Mouse (Mus musculus): ENCODE measurements around the gene Antxr1. TPM values are rescaled to one million over a fixed set of nuclear protein-coding genes. Genes with fewer than 3 reads are reported as not detected.

Antxr1 gene
- polyA plus RNA-seq, 1 experiment from 2014 or later = 4.3 TPM

DNA sequence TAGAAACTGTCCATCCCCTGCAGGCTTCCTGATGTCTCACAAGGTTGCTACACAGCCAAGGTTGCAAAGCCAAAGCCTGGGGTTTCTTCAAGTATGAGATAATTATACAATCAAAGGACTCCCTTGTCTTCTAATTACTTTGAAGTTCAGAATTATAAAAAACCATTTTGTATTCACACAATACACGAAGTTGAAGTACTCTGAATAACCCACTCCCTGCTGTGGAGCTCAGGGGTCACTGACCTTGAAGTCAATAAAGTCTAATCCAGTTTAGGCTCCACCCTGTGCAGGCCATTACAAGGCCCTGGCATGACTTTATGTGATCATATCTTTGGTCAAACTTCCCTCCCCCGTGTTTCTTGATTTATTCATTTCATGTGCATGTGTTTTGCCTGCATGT lies 73.0 kb downstream of the Antxr1 start:
- no peaks in the 10 kb centered on the region for H3K9me3 ChIP-seq
- no peak for ATAC-seq (ENCODE audit: low FRiP score)
- no peaks in the 10 kb centered on the region for H3K36me3 ChIP-seq (replicated peaks)
- no peak overlapping the region for H3K9ac ChIP-seq
- no peaks in the 10 kb centered on the region for H3K27me3 ChIP-seq
- no peaks in the 10 kb centered on the region for H3K4me1 ChIP-seq
- no peak overlapping the region for H3K4me3 ChIP-seq (replicated peaks)
- no peak overlapping the region for H3K27ac ChIP-seq
- H3K4me2 ChIP-seq = no peak overlapping the region
- 40% methylated on average over 2 of the region's 2 CpGs for WGBS

DNA sequence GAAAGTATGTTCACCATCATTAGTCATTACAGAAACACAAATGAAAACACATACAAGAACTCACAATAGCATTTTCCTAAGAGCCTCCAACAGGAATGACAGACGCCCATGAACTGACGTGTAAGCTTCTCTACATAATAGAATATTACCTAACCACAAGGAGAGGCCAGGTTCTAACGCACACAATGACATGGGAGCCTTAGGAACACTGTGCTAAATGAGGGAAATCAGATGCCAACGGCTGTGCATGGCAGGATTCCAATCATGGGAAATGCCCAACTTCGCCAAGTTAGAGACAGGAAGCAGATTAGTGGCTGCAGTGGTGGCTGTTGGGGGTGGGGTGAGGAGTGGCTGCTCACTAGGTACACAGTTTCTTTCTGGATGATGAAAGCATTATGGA lies 76.6 kb downstream of the Antxr1 start:
- ATAC-seq (ENCODE audit: low FRiP score) = no peak
- H3K27ac ChIP-seq = no peak overlapping the region

DNA sequence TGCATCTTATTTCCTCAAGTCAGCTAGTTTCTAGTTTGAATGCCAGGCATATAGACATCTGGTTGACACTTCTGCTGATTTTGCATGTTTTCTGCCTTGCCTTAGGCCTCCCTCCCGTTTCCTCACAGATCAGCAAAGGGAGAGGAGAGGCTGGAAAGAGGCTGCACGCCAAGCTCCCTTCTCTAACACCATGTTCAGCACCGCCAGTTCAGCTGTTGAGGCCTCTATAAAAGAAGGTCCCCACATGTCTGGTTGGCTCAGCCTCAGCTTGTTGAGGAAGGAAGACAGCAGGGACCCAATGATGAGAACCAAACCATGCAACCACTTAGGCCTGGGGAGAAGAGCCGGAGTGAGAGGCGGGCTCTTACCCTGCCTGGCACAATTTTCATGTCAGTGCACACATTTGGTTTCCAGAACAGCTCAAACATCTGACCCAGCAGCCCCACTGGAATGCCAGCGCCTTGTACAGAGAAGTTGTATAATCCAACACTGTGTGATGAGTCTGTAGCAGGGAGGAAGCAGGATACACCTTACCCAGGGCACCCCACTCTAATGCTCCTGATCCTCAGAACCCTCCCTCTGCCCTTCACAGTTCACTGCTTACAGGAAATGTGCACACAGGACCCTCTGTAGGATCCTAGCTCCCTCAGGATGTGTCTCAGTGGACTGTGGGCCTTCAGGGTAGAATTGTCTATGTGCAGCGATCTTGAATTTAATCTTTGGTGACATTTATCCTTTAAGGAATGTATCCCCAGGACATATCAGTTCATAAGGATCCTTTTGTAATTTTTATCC lies 77.4 kb downstream of the Antxr1 start:
- no peaks in the 10 kb centered on the region for H3K36me3 ChIP-seq (replicated peaks)
- H3K4me1 ChIP-seq = no peaks in the 10 kb centered on the region
- WGBS = 82% methylated on average over 7 of the region's 7 CpGs
- H3K4me2 ChIP-seq = no peak overlapping the region
- ATAC-seq (ENCODE audit: low FRiP score) = no peak
- H3K9me3 ChIP-seq = no peaks in the 10 kb centered on the region
- H3K27me3 ChIP-seq = no peaks in the 10 kb centered on the region
- H3K9ac ChIP-seq = no peak overlapping the region
- H3K4me3 ChIP-seq (replicated peaks) = no peak overlapping the region
- H3K27ac ChIP-seq = no peak overlapping the region

More for the DNA sequence above, 76.6 kb downstream of the Antxr1 start:
- Histone ChIP-seq H3K4me1 (no peaks in the 10 kb centered on the region), H3K9me3 (no peaks in the 10 kb centered on the region), H3K4me2 (no peak overlapping the region), H3K36me3 (replicated peaks) (no peaks in the 10 kb centered on the region), H3K27me3 (no peaks in the 10 kb centered on the region), H3K4me3 (replicated peaks) (no peak overlapping the region), H3K9ac (no peak overlapping the region)
- 59% methylated on average over 5 of the region's 5 CpGs for WGBS

DNA sequence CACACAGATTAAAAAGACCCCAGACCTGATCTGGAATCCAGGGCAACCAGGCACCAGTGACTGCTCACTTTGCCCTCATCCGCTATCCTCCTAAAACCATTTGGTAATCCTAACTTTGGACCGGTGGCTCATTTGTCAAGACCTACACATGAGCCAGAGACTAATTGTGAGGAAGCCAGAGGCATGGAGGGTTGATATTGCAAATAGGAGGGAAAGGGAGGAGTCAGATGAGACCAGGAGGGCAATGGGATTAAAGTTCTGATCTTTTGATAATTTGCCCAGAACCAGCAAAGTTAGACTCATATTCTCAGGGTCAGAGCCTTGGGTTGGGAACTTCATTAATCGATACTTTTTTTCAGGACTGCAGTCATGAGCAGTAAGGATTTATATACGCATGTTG lies 78.2 kb downstream of the Antxr1 start:
- no peak overlapping the region for H3K4me2 ChIP-seq
- H3K36me3 ChIP-seq (replicated peaks) = no peaks in the 10 kb centered on the region
- no peak overlapping the region for H3K27ac ChIP-seq
- H3K27me3 ChIP-seq = no peaks in the 10 kb centered on the region
- H3K4me3 ChIP-seq (replicated peaks) = no peak overlapping the region
- no peak for ATAC-seq (ENCODE audit: low FRiP score)
- H3K4me1 ChIP-seq = no peaks in the 10 kb centered on the region
- H3K9me3 ChIP-seq = no peaks in the 10 kb centered on the region
- WGBS = 93% methylated on average over 4 of the region's 4 CpGs
- no peak overlapping the region for H3K9ac ChIP-seq

DNA sequence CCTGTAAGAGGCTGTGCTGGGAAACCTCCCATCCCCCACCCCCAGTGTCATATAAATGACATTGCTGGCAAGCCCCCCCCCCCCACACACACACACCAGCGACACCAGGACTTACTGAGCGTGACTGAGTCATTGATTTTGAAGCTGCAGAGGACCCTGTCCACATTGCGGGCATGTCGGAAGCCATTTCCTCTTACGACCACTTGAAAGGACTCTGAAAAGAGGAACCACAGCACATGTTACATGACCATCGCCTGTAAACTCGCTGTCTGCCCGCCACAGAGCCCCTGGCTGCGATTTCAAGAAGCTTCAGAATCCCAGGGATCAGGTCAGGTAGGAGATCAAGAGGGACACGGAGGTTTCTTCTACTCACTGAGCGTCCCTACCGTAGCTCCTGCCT lies 80.0 kb downstream of the Antxr1 start:
- no peaks in the 10 kb centered on the region for H3K36me3 ChIP-seq (replicated peaks)
- no peak overlapping the region for H3K4me2 ChIP-seq
- H3K9me3 ChIP-seq = no peaks in the 10 kb centered on the region
- 91% methylated on average over 12 of the region's 12 CpGs for WGBS
- no peak overlapping the region for H3K4me3 ChIP-seq (replicated peaks)
- H3K4me1 ChIP-seq = no peaks in the 10 kb centered on the region
- H3K9ac ChIP-seq = no peak overlapping the region
- H3K27me3 ChIP-seq = no peaks in the 10 kb centered on the region
- no peak overlapping the region for H3K27ac ChIP-seq
- no peak for ATAC-seq (ENCODE audit: low FRiP score)

DNA sequence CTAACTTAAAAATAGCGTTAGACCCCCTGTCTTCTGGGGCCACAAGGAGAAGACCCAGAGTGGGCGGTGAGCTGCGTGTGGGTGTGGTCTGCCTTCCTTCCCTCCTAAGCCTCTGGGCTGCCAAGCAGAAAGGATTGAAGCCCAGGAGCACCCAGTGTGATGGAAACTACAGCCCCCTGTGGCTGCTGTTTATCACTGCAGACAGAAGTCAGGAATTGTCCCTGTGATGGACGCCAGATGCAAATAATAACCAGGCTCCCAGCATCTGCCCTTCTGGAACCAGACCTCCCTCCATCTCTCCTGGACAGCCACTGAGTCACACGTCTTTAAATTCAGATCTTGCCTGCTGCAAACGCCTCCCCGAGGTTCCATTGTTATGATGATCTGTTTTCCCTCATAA lies 80.9 kb downstream of the Antxr1 start:
- 29% methylated on average over 7 of the region's 7 CpGs for WGBS
- Histone ChIP-seq H3K4me1 (no peaks in the 10 kb centered on the region), H3K27me3 (no peaks in the 10 kb centered on the region), H3K27ac (no peak overlapping the region), H3K9ac (no peak overlapping the region), H3K9me3 (no peaks in the 10 kb centered on the region), H3K36me3 (replicated peaks) (no peaks in the 10 kb centered on the region), H3K4me2 (no peak overlapping the region), H3K4me3 (replicated peaks) (no peak overlapping the region)
- no peak for ATAC-seq (ENCODE audit: low FRiP score)

DNA sequence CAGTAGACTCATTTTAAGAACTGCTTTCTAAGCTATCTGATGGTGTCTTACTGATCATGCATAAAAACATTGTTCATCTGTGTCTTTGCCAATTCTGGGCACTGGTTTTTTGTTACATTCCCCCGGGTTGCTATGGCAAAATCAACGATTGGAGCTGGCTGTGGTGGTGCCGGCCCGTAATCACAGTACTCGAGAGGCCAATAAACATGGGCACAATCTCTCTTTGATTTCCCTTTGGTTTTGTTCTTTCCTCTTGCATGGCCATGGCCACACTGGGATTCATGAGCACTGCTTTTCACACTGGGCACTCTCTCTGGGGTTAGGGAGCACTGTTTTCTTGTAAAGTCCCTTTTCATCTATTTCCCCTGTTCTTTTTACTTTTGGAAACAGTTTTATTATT lies 83.9 kb downstream of the Antxr1 start:
- 62% methylated on average over 5 of the region's 5 CpGs for WGBS
- no peak overlapping the region for H3K4me2 ChIP-seq
- no peaks in the 10 kb centered on the region for H3K36me3 ChIP-seq (replicated peaks)
- ATAC-seq (ENCODE audit: low FRiP score) = no peak
- H3K27me3 ChIP-seq = no peaks in the 10 kb centered on the region
- no peaks in the 10 kb centered on the region for H3K9me3 ChIP-seq
- H3K9ac ChIP-seq = no peak overlapping the region
- no peaks in the 10 kb centered on the region for H3K4me1 ChIP-seq
- H3K27ac ChIP-seq = no peak overlapping the region
- H3K4me3 ChIP-seq (replicated peaks) = no peak overlapping the region

DNA sequence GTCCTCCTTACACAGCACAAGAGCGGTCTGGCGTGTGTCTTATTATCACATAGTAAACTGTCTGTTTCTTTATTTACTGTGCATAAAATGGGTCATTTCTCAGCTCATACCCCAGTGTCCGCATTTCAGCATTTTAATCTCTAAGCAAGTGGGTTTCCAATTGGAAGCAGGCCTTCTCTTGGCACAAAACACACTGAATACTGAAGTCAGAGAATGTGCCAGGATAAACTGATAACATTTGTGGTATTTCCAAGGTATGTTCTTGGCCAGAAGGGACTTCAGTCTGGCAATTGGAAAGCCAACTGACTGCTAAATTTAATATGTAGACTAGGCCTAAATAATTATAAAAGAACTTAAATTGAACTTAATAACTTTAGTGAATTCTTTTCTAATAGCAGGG lies 84.9 kb downstream of the Antxr1 start:
- Histone ChIP-seq H3K36me3 (replicated peaks) (no peaks in the 10 kb centered on the region), H3K9ac (no peak overlapping the region), H3K4me3 (replicated peaks) (no peak overlapping the region), H3K9me3 (no peaks in the 10 kb centered on the region), H3K4me1 (no peaks in the 10 kb centered on the region), H3K4me2 (no peak overlapping the region), H3K27me3 (no peaks in the 10 kb centered on the region), H3K27ac (no peak overlapping the region)
- WGBS = 87% methylated on average over 3 of the region's 3 CpGs
- ATAC-seq (ENCODE audit: low FRiP score) = no peak

DNA sequence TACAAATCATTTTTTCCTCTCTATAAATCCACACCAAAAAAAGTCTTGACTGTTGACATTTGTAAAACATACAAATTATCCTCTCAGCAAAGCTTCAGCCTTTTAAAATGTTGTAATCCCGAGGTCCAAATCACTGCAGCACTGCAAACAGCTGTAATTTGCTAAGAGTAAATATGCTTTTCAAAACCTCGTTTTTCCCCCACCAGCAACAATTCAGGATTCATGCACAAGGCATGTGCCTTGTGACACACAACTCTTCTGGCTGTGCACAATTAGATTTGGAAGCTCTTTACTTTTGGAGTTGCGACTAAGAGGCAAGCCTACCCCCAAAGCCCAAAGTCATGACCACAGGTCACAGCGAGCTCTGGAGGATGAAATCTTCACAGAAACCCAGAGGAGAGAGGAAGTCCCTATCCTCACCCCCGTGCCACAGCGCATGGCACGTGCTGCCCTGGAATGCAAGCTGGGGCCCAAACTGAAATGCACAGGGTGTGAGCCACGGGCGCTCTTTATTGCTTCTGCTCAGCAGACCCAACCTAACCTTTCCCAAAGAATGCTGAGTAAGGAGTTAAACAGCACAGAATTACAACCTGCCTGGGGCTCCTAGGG lies 87.3 kb downstream of the Antxr1 start:
- Histone ChIP-seq H3K9ac (no peak overlapping the region), H3K27me3 (no peaks in the 10 kb centered on the region), H3K4me2 (no peak overlapping the region), H3K9me3 (no peaks in the 10 kb centered on the region), H3K27ac (no peak overlapping the region), H3K4me1 (peaks cover 3% of the 10 kb centered on the region), H3K36me3 (replicated peaks) (no peaks in the 10 kb centered on the region), H3K4me3 (replicated peaks) (no peak overlapping the region)
- 90% methylated on average over 9 of the region's 9 CpGs for WGBS
- no peak for ATAC-seq (ENCODE audit: low FRiP score)

DNA sequence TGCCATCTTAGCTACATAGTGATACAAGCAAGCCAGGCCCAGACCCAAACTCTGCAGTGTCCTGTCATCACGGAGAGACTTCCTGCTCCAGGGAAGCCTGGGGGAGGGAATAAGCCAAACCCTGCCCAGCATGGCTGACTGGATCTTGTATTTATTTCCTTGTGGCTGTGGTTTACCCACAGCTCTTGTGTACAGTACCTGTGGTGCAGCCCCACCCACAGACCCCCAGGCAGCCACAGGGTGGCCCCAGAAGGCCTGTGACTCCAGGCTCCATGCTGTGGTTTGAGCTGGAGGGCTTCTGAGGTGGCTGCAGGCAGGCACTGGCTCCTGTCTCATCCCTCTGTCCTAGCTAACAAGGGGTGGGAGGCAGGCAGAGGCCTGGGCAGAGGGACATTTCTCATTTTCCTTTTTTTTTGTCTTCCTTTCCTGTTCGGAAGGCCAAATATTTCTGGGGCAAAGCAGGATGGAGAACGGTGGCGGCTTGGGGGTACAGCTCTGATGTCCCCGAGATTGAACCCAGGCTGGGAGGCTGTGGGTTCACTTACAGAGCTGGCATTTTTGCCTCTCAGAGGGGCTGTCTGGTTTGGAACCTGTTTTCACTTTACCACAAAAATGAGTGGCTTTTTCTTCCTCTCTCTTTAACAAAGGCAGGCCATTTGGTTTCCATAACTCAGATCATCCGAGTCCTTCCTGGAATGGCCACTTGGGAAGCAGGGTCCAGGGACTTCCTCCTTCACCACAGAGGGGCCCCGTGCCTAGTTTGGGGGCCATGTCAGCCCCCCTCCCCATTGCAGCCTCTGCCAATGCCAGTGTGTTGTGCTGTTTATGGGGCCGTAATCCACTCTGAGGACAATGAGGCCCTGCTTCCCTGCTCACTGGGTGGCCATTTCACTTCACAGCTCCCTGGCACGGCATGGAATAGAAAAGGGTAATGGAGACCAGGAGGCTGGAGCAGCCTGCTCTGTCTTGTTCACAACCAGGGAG lies 91.2 kb downstream of the Antxr1 start:
- no peaks in the 10 kb centered on the region for H3K9me3 ChIP-seq
- WGBS = 47% methylated on average over 9 of the region's 9 CpGs
- H3K27ac ChIP-seq = no peak overlapping the region
- peaks cover 3% of the 10 kb centered on the region for H3K4me1 ChIP-seq
- H3K4me3 ChIP-seq (replicated peaks) = no peak overlapping the region
- H3K4me2 ChIP-seq = no peak overlapping the region
- no peak for ATAC-seq (ENCODE audit: low FRiP score)
- H3K36me3 ChIP-seq (replicated peaks) = peaks cover 10% of the 10 kb centered on the region
- H3K27me3 ChIP-seq = no peaks in the 10 kb centered on the region
- H3K9ac ChIP-seq = no peak overlapping the region

DNA sequence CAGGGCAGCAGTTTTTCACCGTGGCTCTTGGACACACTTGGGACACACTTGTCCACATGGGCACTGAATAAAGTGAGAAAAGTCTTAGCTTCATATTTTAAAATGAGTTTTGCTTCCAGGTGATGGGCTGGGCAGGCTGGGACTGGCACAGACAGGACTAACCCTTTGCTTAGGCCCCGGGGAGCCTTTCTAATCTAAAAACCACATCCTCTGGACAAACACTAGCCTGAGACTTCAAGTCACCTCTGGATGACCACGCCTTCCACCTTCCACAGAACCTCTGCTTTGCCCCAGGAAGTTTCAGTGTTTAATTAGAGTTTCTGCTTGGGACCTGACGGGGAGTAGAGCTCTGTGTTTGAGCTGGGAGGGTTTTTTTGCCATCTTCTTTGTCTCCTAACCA lies 98.4 kb downstream of the Antxr1 start:
- H3K36me3 ChIP-seq (replicated peaks) = peaks cover 28% of the 10 kb centered on the region
- WGBS = 79% methylated on average over 4 of the region's 4 CpGs
- no peaks in the 10 kb centered on the region for H3K9me3 ChIP-seq
- no peak for ATAC-seq (ENCODE audit: low FRiP score)
- H3K4me1 ChIP-seq = no peaks in the 10 kb centered on the region
- no peak overlapping the region for H3K27ac ChIP-seq
- no peak overlapping the region for H3K4me3 ChIP-seq (replicated peaks)
- no peaks in the 10 kb centered on the region for H3K27me3 ChIP-seq
- H3K9ac ChIP-seq = no peak overlapping the region
- no peak overlapping the region for H3K4me2 ChIP-seq

DNA sequence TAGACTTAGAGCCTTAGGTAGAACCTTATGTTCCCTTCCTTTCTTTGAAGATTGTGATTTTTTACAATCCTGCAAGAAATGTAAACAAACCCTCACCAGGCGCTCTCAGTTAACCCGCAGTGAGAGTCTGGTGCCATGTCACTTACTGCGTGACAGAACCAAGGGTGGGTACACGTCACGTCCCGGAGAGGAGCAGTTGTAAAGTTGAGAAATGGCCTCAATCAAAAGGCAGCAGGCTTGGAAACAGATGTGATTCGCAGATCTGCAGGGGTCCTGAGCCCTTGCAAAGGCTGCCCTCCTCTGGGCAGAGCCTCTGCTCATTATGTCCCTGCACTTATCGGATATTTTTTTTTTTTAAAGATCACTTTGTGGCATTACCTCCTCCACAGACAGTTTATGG lies 99.6 kb downstream of the Antxr1 start:
- no peak overlapping the region for H3K27ac ChIP-seq
- no peak for ATAC-seq (ENCODE audit: low FRiP score)
- H3K36me3 ChIP-seq (replicated peaks) = peaks cover 28% of the 10 kb centered on the region
- no peaks in the 10 kb centered on the region for H3K9me3 ChIP-seq
- no peaks in the 10 kb centered on the region for H3K27me3 ChIP-seq
- 76% methylated on average over 8 of the region's 8 CpGs for WGBS
- no peak overlapping the region for H3K4me2 ChIP-seq
- H3K9ac ChIP-seq = no peak overlapping the region
- no peaks in the 10 kb centered on the region for H3K4me1 ChIP-seq
- no peak overlapping the region for H3K4me3 ChIP-seq (replicated peaks)
